Mouse (Mus musculus) forebrain, embryonic 12.5 days (tissue): ENCODE data around the gene Igf2bp2. TPM values are rescaled to one million over a fixed set of nuclear protein-coding genes. Genes with fewer than 3 reads are reported as not detected.

Experiments
- ATAC-seq: fragments of 200-750 bp; cut with Nextera tagmentation; 2 replicates; pipeline ENCODE4 v1.8.0; 2017; ENCODE audit warnings: moderate TSS enrichment; ENCODE audit not compliant: low FRiP score
- H3K27ac ChIP-seq: fragments of 300-500 bp; sonication (generic); 2 replicates; pipeline ENCODE4 v1.5.1; 2016; ENCODE audit warnings: mild to moderate bottlenecking
- H3K27me3 ChIP-seq: fragments of 300-500 bp; sonication (generic); 2 replicates; pipeline ENCODE4 v1.6.1; 2016; ENCODE audit warnings: mild to moderate bottlenecking
- H3K36me3 ChIP-seq: fragments of 300-500 bp; sonication (generic); replicated peaks from 2 replicates; pipeline ENCODE4 v1.6.1; 2016; ENCODE audit warnings: mild to moderate bottlenecking
- H3K4me1 ChIP-seq: fragments of 300-500 bp; sonication (generic); 2 replicates; pipeline ENCODE4 v1.6.1; 2016
- H3K4me2 ChIP-seq: fragments of 300-500 bp; sonication (generic); 2 replicates; pipeline ENCODE4 v1.6.1; 2016; ENCODE audit warnings: mild to moderate bottlenecking, moderate library complexity
- H3K4me3 ChIP-seq: fragments of 300-500 bp; sonication (generic); replicated peaks from 2 replicates; pipeline ENCODE4 v1.5.1; 2016; ENCODE audit warnings: mild to moderate bottlenecking
- H3K9ac ChIP-seq: fragments of 300-500 bp; sonication (generic); 2 replicates; pipeline ENCODE4 v1.6.1; 2016; ENCODE audit warnings: mild to moderate bottlenecking
- H3K9me3 ChIP-seq: fragments of 300-500 bp; sonication (generic); 2 replicates; pipeline ENCODE4 v1.6.1; 2016
- WGBS: fragments of 180-500 bp; shearing (Covaris S2); methylation state at CpG from one replicate; pipeline ENCODE4 v1.1.7; 2016; 5-methylcytosine and 5-hydroxymethylcytosine counted together
- polyA plus RNA-seq: library from polyadenylated mRNA; unstranded; fragments of >200 nt; fragmentation: Nextera tagmentation; extraction: Ambion mirVana; gene quantifications from 2 replicates; pipeline ENCODE4 v1.2.1, GENCODE M21; 2016

The Igf2bp2 gene
- polyA plus RNA-seq, result 102 and 106 TPM in 2 replicates

- no peaks in the 10 kb centered on the region for H3K27me3 ChIP-seq
- H3K4me1 ChIP-seq, result peaks cover 34% of the 10 kb centered on the region
- H3K4me2 ChIP-seq, result peak within 1 kb of the TSS; percentile 85
- ATAC-seq, result peak; percentile 82
- 0% methylated on average over 95 of the region's 131 CpGs for WGBS
- no peaks in the 10 kb centered on the region for H3K9me3 ChIP-seq
- peak within 1 kb of the TSS; percentile 97 for H3K4me3 ChIP-seq
- H3K27ac ChIP-seq, result peak within 1 kb of the TSS; percentile 94
- H3K9ac ChIP-seq, result peak within 1 kb of the TSS; percentile 97
- no peaks in the 10 kb centered on the region for H3K36me3 ChIP-seq
Observed at GRCm38 (mm10) chr16:22162512-22163455, at the start of gene Igf2bp2. Gene Igf2bp2, minus strand, starts transcription at chr16:22163299.

GRCm38 (mm10) chr16:22203501-22203900 lies 40.4 kb upstream of the Igf2bp2 start:
- Histone ChIP-seq H3K36me3 (no peaks in the 10 kb centered on the region), H3K9ac (no peak overlapping the region)
- WGBS, result 97% methylated on average over 1 of the region's 1 CpGs

GRCm38 (mm10) chr16:22201858-22202257 lies 38.8 kb upstream of the Igf2bp2 start:
- Histone ChIP-seq H3K9me3 (no peaks in the 10 kb centered on the region), H3K4me1 (no peaks in the 10 kb centered on the region), H3K4me3 (no peak overlapping the region), H3K4me2 (no peak overlapping the region), H3K27me3 (no peaks in the 10 kb centered on the region), H3K36me3 (no peaks in the 10 kb centered on the region), H3K27ac (no peak overlapping the region), H3K9ac (no peak overlapping the region)
- WGBS, result 74% methylated on average over 3 of the region's 3 CpGs
- ATAC-seq, result no peak

More at GRCm38 (mm10) chr16:22203501-22203900, 40.4 kb upstream of the Igf2bp2 start:
- Histone ChIP-seq H3K4me1 (no peaks in the 10 kb centered on the region), H3K9me3 (no peaks in the 10 kb centered on the region), H3K4me3 (no peak overlapping the region), H3K4me2 (no peak overlapping the region), H3K27me3 (no peaks in the 10 kb centered on the region), H3K27ac (no peak overlapping the region)
- no peak for ATAC-seq

GRCm38 (mm10) chr16:22200476-22200875 lies 37.4 kb upstream of the Igf2bp2 start:
- 53% methylated on average over 1 of the region's 1 CpGs for WGBS
- no peak overlapping the region for H3K4me3 ChIP-seq
- no peaks in the 10 kb centered on the region for H3K27me3 ChIP-seq
- no peaks in the 10 kb centered on the region for H3K4me1 ChIP-seq
- H3K27ac ChIP-seq, result no peak overlapping the region
- no peak for ATAC-seq
- no peak overlapping the region for H3K9ac ChIP-seq
- H3K4me2 ChIP-seq, result no peak overlapping the region
- H3K36me3 ChIP-seq, result no peaks in the 10 kb centered on the region
- H3K9me3 ChIP-seq, result no peaks in the 10 kb centered on the region

GRCm38 (mm10) chr16:22187366-22187765 lies 24.3 kb upstream of the Igf2bp2 start:
- Histone ChIP-seq H3K9me3 (no peaks in the 10 kb centered on the region), H3K4me2 (no peak overlapping the region), H3K4me1 (no peaks in the 10 kb centered on the region), H3K4me3 (no peak overlapping the region), H3K27ac (no peak overlapping the region), H3K36me3 (no peaks in the 10 kb centered on the region), H3K27me3 (no peaks in the 10 kb centered on the region), H3K9ac (no peak overlapping the region)
- no peak for ATAC-seq
- whole genome bisulfite sequencing, result 87% methylated on average over 12 of the region's 12 CpGs

- H3K4me3 ChIP-seq, result no peak overlapping the region
- no peak overlapping the region for H3K4me2 ChIP-seq
- ATAC-seq, result no peak
- H3K27me3 ChIP-seq, result no peaks in the 10 kb centered on the region
- H3K4me1 ChIP-seq, result no peaks in the 10 kb centered on the region
- no peaks in the 10 kb centered on the region for H3K36me3 ChIP-seq
- 85% methylated on average over 3 of the region's 3 CpGs for WGBS
- no peaks in the 10 kb centered on the region for H3K9me3 ChIP-seq
- no peak overlapping the region for H3K9ac ChIP-seq
- no peak overlapping the region for H3K27ac ChIP-seq
Observed at GRCm38 (mm10) chr16:22185411-22185810, 22.3 kb upstream of the Igf2bp2 start.

GRCm38 (mm10) chr16:22184113-22184512 lies 21.0 kb upstream of the Igf2bp2 start:
- H3K4me1 ChIP-seq, result no peaks in the 10 kb centered on the region
- no peak overlapping the region for H3K4me3 ChIP-seq
- H3K9me3 ChIP-seq, result no peaks in the 10 kb centered on the region
- 96% methylated on average over 5 of the region's 5 CpGs for WGBS
- no peak overlapping the region for H3K4me2 ChIP-seq
- H3K36me3 ChIP-seq, result no peaks in the 10 kb centered on the region
- H3K27ac ChIP-seq, result no peak overlapping the region
- no peaks in the 10 kb centered on the region for H3K27me3 ChIP-seq
- no peak overlapping the region for H3K9ac ChIP-seq
- no peak for ATAC-seq

GRCm38 (mm10) chr16:22182286-22182685 lies 19.2 kb upstream of the Igf2bp2 start:
- no peak overlapping the region for H3K27ac ChIP-seq
- no peak overlapping the region for H3K4me3 ChIP-seq
- ATAC-seq, result no peak
- H3K4me1 ChIP-seq, result no peaks in the 10 kb centered on the region
- H3K4me2 ChIP-seq, result no peak overlapping the region
- 81% methylated on average over 4 of the region's 4 CpGs for WGBS
- H3K9ac ChIP-seq, result no peak overlapping the region
- H3K36me3 ChIP-seq, result no peaks in the 10 kb centered on the region
- H3K9me3 ChIP-seq, result no peaks in the 10 kb centered on the region
- no peaks in the 10 kb centered on the region for H3K27me3 ChIP-seq

- Histone ChIP-seq H3K4me2 (no peak overlapping the region), H3K9ac (no peak overlapping the region), H3K9me3 (no peaks in the 10 kb centered on the region), H3K4me1 (no peaks in the 10 kb centered on the region), H3K27me3 (no peaks in the 10 kb centered on the region), H3K36me3 (no peaks in the 10 kb centered on the region), H3K4me3 (no peak overlapping the region), H3K27ac (no peak overlapping the region)
- ATAC-seq, result no peak
- 74% methylated on average over 3 of the region's 3 CpGs for WGBS
Observed at GRCm38 (mm10) chr16:22178793-22179192, 15.7 kb upstream of the Igf2bp2 start.

- 83% methylated on average over 2 of the region's 2 CpGs for WGBS
- Histone ChIP-seq H3K27me3 (no peaks in the 10 kb centered on the region), H3K27ac (no peak overlapping the region), H3K9ac (no peak overlapping the region), H3K9me3 (no peaks in the 10 kb centered on the region), H3K36me3 (no peaks in the 10 kb centered on the region), H3K4me3 (no peak overlapping the region), H3K4me1 (no peaks in the 10 kb centered on the region), H3K4me2 (no peak overlapping the region)
- no peak for ATAC-seq
Observed at GRCm38 (mm10) chr16:22177999-22178398, 14.9 kb upstream of the Igf2bp2 start.

GRCm38 (mm10) chr16:22168731-22169130 lies 5.6 kb upstream of the Igf2bp2 start:
- Histone ChIP-seq H3K9me3 (no peaks in the 10 kb centered on the region), H3K4me2 (no peak overlapping the region), H3K27me3 (no peaks in the 10 kb centered on the region), H3K36me3 (peaks cover 3% of the 10 kb centered on the region; the same call in 1 of the 2 replicates), H3K4me1 (peaks cover 9% of the 10 kb centered on the region), H3K4me3 (no peak overlapping the region), H3K9ac (no peak overlapping the region), H3K27ac (no peak overlapping the region)
- 95% methylated on average over 8 of the region's 8 CpGs for WGBS
- ATAC-seq, result no peak

- no peaks in the 10 kb centered on the region for H3K27me3 ChIP-seq
- no peak overlapping the region for H3K4me3 ChIP-seq
- WGBS, result 81% methylated on average over 5 of the region's 5 CpGs
- H3K36me3 ChIP-seq, result peaks cover 3% of the 10 kb centered on the region; the same call in 1 of the 2 replicates
- no peak overlapping the region for H3K27ac ChIP-seq
- no peaks in the 10 kb centered on the region for H3K9me3 ChIP-seq
- H3K4me1 ChIP-seq, result peaks cover 15% of the 10 kb centered on the region
- no peak overlapping the region for H3K9ac ChIP-seq
- no peak for ATAC-seq
- no peak overlapping the region for H3K4me2 ChIP-seq
Observed at GRCm38 (mm10) chr16:22165556-22165955, 2.5 kb upstream of the Igf2bp2 start.

GRCm38 (mm10) chr16:22164446-22164845 lies 1.3 kb upstream of the Igf2bp2 start:
- Histone ChIP-seq H3K36me3 (peaks cover 3% of the 10 kb centered on the region; the same call in 1 of the 2 replicates), H3K27me3 (no peaks in the 10 kb centered on the region), H3K4me2 (peak overlapping the region; percentile 85), H3K4me3 (no peak overlapping the region), H3K9me3 (no peaks in the 10 kb centered on the region), H3K9ac (0 out of 2 replicates have a peak overlapping the region, but pooled peaks have one; percentile 97), H3K27ac (no peak overlapping the region), H3K4me1 (peaks cover 22% of the 10 kb centered on the region)
- 39% methylated on average over 8 of the region's 8 CpGs for WGBS
- ATAC-seq, result no peak
